Mouse (Mus musculus) cerebellum, adult 2 months (tissue): ENCODE results near the gene Galr3. TPM values are rescaled to one million over a fixed set of nuclear protein-coding genes. Genes with fewer than 3 reads are reported as not detected.
"Not testable (repeated sequence)": the region's sequence is repeated elsewhere in the genome, so short reads cannot be mapped to it uniquely, and the experiment has no call there.

Experiments
- DNase-seq, 2 experiments: peaks; one replicate each; pipeline ENCODE4 v3.0.0; 2021
- H3K27ac ChIP-seq: fragments of 200-500 bp; 2 replicates; pipeline ENCODE4 v1.5.1; 2012; ENCODE audit warnings: low read length, control low read depth, inconsistent platforms; ENCODE audit not compliant: insufficient read depth
- H3K27me3 ChIP-seq: fragments of 200-500 bp; 2 replicates; pipeline ENCODE4 v1.6.1; 2012; ENCODE audit warnings: inconsistent platforms, mild to moderate bottlenecking, low read length, moderate library complexity; ENCODE audit not compliant: control insufficient read depth, insufficient read depth
- H3K4me1 ChIP-seq: fragments of 200-500 bp; 2 replicates; pipeline ENCODE4 v1.6.1; 2011; ENCODE audit warnings: low read length; ENCODE audit not compliant: control insufficient read depth, insufficient read depth
- H3K4me3 ChIP-seq: fragments of 200-500 bp; replicated peaks from 2 replicates; pipeline ENCODE3; 2011; ENCODE audit warnings: mild to moderate bottlenecking, low read depth, low read length, control low read depth; ENCODE audit not compliant: insufficient read depth
- CTCF ChIP-seq: fragments of 200-500 bp; IDR thresholded peaks from 2 replicates; pipeline ENCODE4 v1.5.1; 2011; ENCODE audit warnings: low read depth, mild to moderate bottlenecking, control low read depth, low read length, moderate library complexity, borderline replicate concordance; ENCODE audit not compliant: insufficient read depth
- POLR2A ChIP-seq: fragments of 200-500 bp; IDR thresholded peaks from 2 replicates; pipeline ENCODE4 v1.6.1; 2011; ENCODE audit warnings: low read length, control low read depth, borderline replicate concordance; ENCODE audit not compliant: insufficient read depth
- WGBS: fragments of 180-500 bp; shearing (Covaris S2); methylation state at CpG from one replicate; pipeline ENCODE4 v1.1.7; 2018; 5-methylcytosine and 5-hydroxymethylcytosine counted together
- polyA plus RNA-seq: library from polyadenylated mRNA; depleted of rRNA; stranded (reverse); fragments of >200 nt; gene quantifications from 2 replicates; pipeline ENCODE4 v1.2.3, GENCODE M21; 2012

The Galr3 gene
- polyA plus RNA-seq, 1 experiment = 0.26 TPM

- peak overlapping the region; percentile 70 for H3K4me3 ChIP-seq
- WGBS = 3% methylated on average over 43 of the region's 46 CpGs
- H3K27ac ChIP-seq = peak overlapping the region; percentile 86
- peaks cover 6% of the 10 kb centered on the region for H3K4me1 ChIP-seq
- TF ChIP-seq CTCF (no peak), POLR2A (no peak)
- peak in 1 of 2 experiments; percentile 57 for DNase-seq
- no peaks in the 10 kb centered on the region for H3K27me3 ChIP-seq
These were observed 14.1 kb upstream of the Galr3 start for GRCm38 (mm10) chr15:79027291-79028205.

GRCm38 (mm10) chr15:79028237-79028738, 13.4 kb upstream of the Galr3 start, which contains the start of gene H1f0:
Gene H1f0 (plus strand): TSS chr15:79028450.
- Histone ChIP-seq H3K27ac (peak within 1 kb of the TSS; percentile 98), H3K4me1 (peaks cover 6% of the 10 kb centered on the region), H3K4me3 (peak within 1 kb of the TSS; percentile 70), H3K27me3 (no peaks in the 10 kb centered on the region)
- DNase-seq = peak; percentile 96 to 97
- under 1% methylated on average over 57 of the region's 58 CpGs for WGBS
- TF ChIP-seq CTCF (no peak), POLR2A (peak; percentile 82)

- TF ChIP-seq POLR2A (no peak), CTCF (no peak)
- no peaks in the 10 kb centered on the region for H3K27me3 ChIP-seq
- H3K4me1 ChIP-seq = peaks cover 6% of the 10 kb centered on the region
- no peak for DNase-seq
- peak overlapping the region; percentile 98 for H3K27ac ChIP-seq
- H3K4me3 ChIP-seq = peak overlapping the region; percentile 70
- 3% methylated on average over 16 of the region's 16 CpGs for whole genome bisulfite sequencing
These were observed 12.7 kb upstream of the Galr3 start for GRCm38 (mm10) chr15:79028823-79029484.

- WGBS = 1% methylated on average over 11 of the region's 11 CpGs
- DNase-seq = no peak
- peaks cover 6% of the 10 kb centered on the region for H3K4me1 ChIP-seq
- no peaks in the 10 kb centered on the region for H3K27me3 ChIP-seq
- peak overlapping the region; percentile 64; the same call in 1 of the 2 replicates for H3K27ac ChIP-seq
- H3K4me3 ChIP-seq = peak overlapping the region; percentile 70
- TF ChIP-seq CTCF (no peak), POLR2A (no peak)
These were observed 12.0 kb upstream of the Galr3 start for GRCm38 (mm10) chr15:79029519-79030241.

GRCm38 (mm10) chr15:79030551-79031435, 10.9 kb upstream of the Galr3 start:
- DNase-seq = peak; percentile 89 to 94
- Histone ChIP-seq H3K4me3 (peak overlapping the region; percentile 74), H3K27ac (no peak overlapping the region), H3K4me1 (peaks cover 6% of the 10 kb centered on the region), H3K27me3 (no peaks in the 10 kb centered on the region)
- TF ChIP-seq POLR2A (peak; percentile 71), CTCF (no peak)
- 2% methylated on average over 52 of the region's 52 CpGs for WGBS

- H3K27me3 ChIP-seq, DNase-seq, H3K27ac ChIP-seq, H3K4me3 ChIP-seq, H3K4me1 ChIP-seq: not testable (repeated sequence)
- 83% methylated on average over 5 of the region's 5 CpGs for WGBS
These were observed 9.8 kb upstream of the Galr3 start for GRCm38 (mm10) chr15:79031908-79032307.
